Mouse (Mus musculus): Measurements from ENCODE around the gene Dennd4b.
"Not testable (repeated sequence)": the region's sequence is repeated elsewhere in the genome, so short reads cannot be mapped to it uniquely, and the experiment has no call there.

- not testable (repeated sequence) for TF ChIP-seq POLR2A (IDR thresholded peaks at IDR 0.05; ENCODE audit: control insufficient read depth, low read depth, low read length); CTCF (IDR thresholded peaks at IDR 0.05; ENCODE audit: control insufficient read depth, insufficient read depth, insufficient replicate concordance, low read depth, low read length)
Measured at GRCm38 (mm10) chr3:90252659-90253058, 12.3 kb upstream of the Dennd4b start.
